Mouse (Mus musculus): ENCODE data around the gene Osbp2. TPM values are rescaled to one million over a fixed set of nuclear protein-coding genes. Genes with fewer than 3 reads are reported as not detected.

Osbp2 gene
- polyA plus RNA-seq, 1 experiment from 2014 or later: 1.3 TPM

- no peaks in the 10 kb centered on the region for H3K36me3 ChIP-seq (ENCODE audit: insufficient read depth, low read length)
- no peaks in the 10 kb centered on the region for H3K9me3 ChIP-seq (replicated peaks; ENCODE audit: low read length)
- no peak overlapping the region for H3K4me3 ChIP-seq (replicated peaks; ENCODE audit: low read depth, low read length)
- 73% methylated on average over 5 of the region's 5 CpGs for WGBS
- no peaks in the 10 kb centered on the region for H3K27me3 ChIP-seq (ENCODE audit: insufficient read depth, low read length)
- H3K9ac ChIP-seq (ENCODE audit: low read depth, low read length): no peak overlapping the region
- ATAC-seq (replicated peaks; ENCODE audit: low FRiP score, low read depth) (no peak), DNase-seq (ENCODE audit: low spot score) (no peak)
- H3K4me1 ChIP-seq (replicated peaks; ENCODE audit: insufficient read depth, low read length): no peaks in the 10 kb centered on the region
- no peak overlapping the region for H3K27ac ChIP-seq
- H3K4me2 ChIP-seq (ENCODE audit: low read length): no peak overlapping the region
- no peak for TF ChIP-seq CTCF (IDR thresholded peaks at IDR 0.05; ENCODE audit: low read depth)
Measured at GRCm38 (mm10) chr11:3857902-3858301, 5.8 kb downstream of the Osbp2 start.

- DNase-seq (ENCODE audit: low spot score) (no peak), ATAC-seq (replicated peaks; ENCODE audit: low FRiP score, low read depth) (no peak)
- no peak overlapping the region for H3K4me3 ChIP-seq (replicated peaks; ENCODE audit: low read depth, low read length)
Measured at GRCm38 (mm10) chr11:3855846-3856245, 7.9 kb downstream of the Osbp2 start.

GRCm38 (mm10) chr11:3854156-3854555 is 9.5 kb downstream of the Osbp2 start:
- Histone ChIP-seq H3K9me3 (replicated peaks; ENCODE audit: low read length) (no peaks in the 10 kb centered on the region), H3K27me3 (ENCODE audit: insufficient read depth, low read length) (no peaks in the 10 kb centered on the region), H3K4me2 (ENCODE audit: low read length) (no peak overlapping the region), H3K4me1 (replicated peaks; ENCODE audit: insufficient read depth, low read length) (no peaks in the 10 kb centered on the region), H3K36me3 (ENCODE audit: insufficient read depth, low read length) (no peaks in the 10 kb centered on the region), H3K9ac (ENCODE audit: low read depth, low read length) (no peak overlapping the region), H3K27ac (no peak overlapping the region), H3K4me3 (replicated peaks; ENCODE audit: low read depth, low read length) (no peak overlapping the region)
- no peak for TF ChIP-seq CTCF (IDR thresholded peaks at IDR 0.05; ENCODE audit: low read depth)
- WGBS: 93% methylated on average over 3 of the region's 3 CpGs
- no peak for DNase-seq (ENCODE audit: low spot score)
- ATAC-seq (replicated peaks; ENCODE audit: low FRiP score, low read depth): no peak

More at GRCm38 (mm10) chr11:3855846-3856245, 7.9 kb downstream of the Osbp2 start:
- WGBS: 94% methylated on average over 5 of the region's 5 CpGs
- no peak for TF ChIP-seq CTCF (IDR thresholded peaks at IDR 0.05; ENCODE audit: low read depth)
- no peaks in the 10 kb centered on the region for H3K36me3 ChIP-seq (ENCODE audit: insufficient read depth, low read length)
- H3K9me3 ChIP-seq (replicated peaks; ENCODE audit: low read length): no peaks in the 10 kb centered on the region
- no peaks in the 10 kb centered on the region for H3K4me1 ChIP-seq (replicated peaks; ENCODE audit: insufficient read depth, low read length)
- H3K4me2 ChIP-seq (ENCODE audit: low read length): no peak overlapping the region
- H3K27ac ChIP-seq: no peak overlapping the region
- no peaks in the 10 kb centered on the region for H3K27me3 ChIP-seq (ENCODE audit: insufficient read depth, low read length)
- H3K9ac ChIP-seq (ENCODE audit: low read depth, low read length): no peak overlapping the region

- Histone ChIP-seq H3K27ac (no peak overlapping the region), H3K9ac (ENCODE audit: low read depth, low read length) (no peak overlapping the region), H3K4me3 (replicated peaks; ENCODE audit: low read depth, low read length) (no peak overlapping the region), H3K27me3 (ENCODE audit: insufficient read depth, low read length) (no peaks in the 10 kb centered on the region), H3K4me2 (ENCODE audit: low read length) (no peak overlapping the region), H3K36me3 (ENCODE audit: insufficient read depth, low read length) (no peaks in the 10 kb centered on the region), H3K9me3 (replicated peaks; ENCODE audit: low read length) (no peaks in the 10 kb centered on the region), H3K4me1 (replicated peaks; ENCODE audit: insufficient read depth, low read length) (no peaks in the 10 kb centered on the region)
- no peak for TF ChIP-seq CTCF (IDR thresholded peaks at IDR 0.05; ENCODE audit: low read depth)
- ATAC-seq (replicated peaks; ENCODE audit: low FRiP score, low read depth) (no peak), DNase-seq (ENCODE audit: low spot score) (no peak)
- WGBS: 63% methylated on average over 5 of the region's 5 CpGs
Measured at GRCm38 (mm10) chr11:3853481-3854034, 10.1 kb downstream of the Osbp2 start.

GRCm38 (mm10) chr11:3853031-3853430 is 10.7 kb downstream of the Osbp2 start:
- no peaks in the 10 kb centered on the region for H3K4me1 ChIP-seq (replicated peaks; ENCODE audit: insufficient read depth, low read length)
- no peaks in the 10 kb centered on the region for H3K36me3 ChIP-seq (ENCODE audit: insufficient read depth, low read length)
- no peak overlapping the region for H3K4me3 ChIP-seq (replicated peaks; ENCODE audit: low read depth, low read length)
- no peak overlapping the region for H3K9ac ChIP-seq (ENCODE audit: low read depth, low read length)
- 97% methylated on average over 10 of the region's 10 CpGs for WGBS
- no peak overlapping the region for H3K4me2 ChIP-seq (ENCODE audit: low read length)
- DNase-seq (ENCODE audit: low spot score) (no peak), ATAC-seq (replicated peaks; ENCODE audit: low FRiP score, low read depth) (no peak)
- no peaks in the 10 kb centered on the region for H3K27me3 ChIP-seq (ENCODE audit: insufficient read depth, low read length)
- TF ChIP-seq CTCF (IDR thresholded peaks at IDR 0.05; ENCODE audit: low read depth): no peak
- no peaks in the 10 kb centered on the region for H3K9me3 ChIP-seq (replicated peaks; ENCODE audit: low read length)
- no peak overlapping the region for H3K27ac ChIP-seq

- 63% methylated on average over 4 of the region's 4 CpGs for WGBS
- H3K36me3 ChIP-seq (ENCODE audit: insufficient read depth, low read length): no peaks in the 10 kb centered on the region
- no peaks in the 10 kb centered on the region for H3K9me3 ChIP-seq (replicated peaks; ENCODE audit: low read length)
- no peak overlapping the region for H3K4me2 ChIP-seq (ENCODE audit: low read length)
- TF ChIP-seq CTCF (IDR thresholded peaks at IDR 0.05; ENCODE audit: low read depth): no peak
- no peaks in the 10 kb centered on the region for H3K27me3 ChIP-seq (ENCODE audit: insufficient read depth, low read length)
- no peak overlapping the region for H3K27ac ChIP-seq
- no peak overlapping the region for H3K4me3 ChIP-seq (replicated peaks; ENCODE audit: low read depth, low read length)
- DNase-seq (ENCODE audit: low spot score) (no peak), ATAC-seq (replicated peaks; ENCODE audit: low FRiP score, low read depth) (no peak)
- H3K4me1 ChIP-seq (replicated peaks; ENCODE audit: insufficient read depth, low read length): no peaks in the 10 kb centered on the region
- no peak overlapping the region for H3K9ac ChIP-seq (ENCODE audit: low read depth, low read length)
Measured at GRCm38 (mm10) chr11:3851872-3852271, 11.8 kb downstream of the Osbp2 start.

- Histone ChIP-seq H3K9me3 (replicated peaks; ENCODE audit: low read length) (no peaks in the 10 kb centered on the region), H3K27me3 (ENCODE audit: insufficient read depth, low read length) (no peaks in the 10 kb centered on the region), H3K4me3 (replicated peaks; ENCODE audit: low read depth, low read length) (no peak overlapping the region), H3K4me2 (ENCODE audit: low read length) (no peak overlapping the region), H3K4me1 (replicated peaks; ENCODE audit: insufficient read depth, low read length) (no peaks in the 10 kb centered on the region), H3K9ac (ENCODE audit: low read depth, low read length) (no peak overlapping the region), H3K27ac (no peak overlapping the region), H3K36me3 (ENCODE audit: insufficient read depth, low read length) (no peaks in the 10 kb centered on the region)
- WGBS: 45% methylated on average over 5 of the region's 5 CpGs
- ATAC-seq (replicated peaks; ENCODE audit: low FRiP score, low read depth) (no peak), DNase-seq (ENCODE audit: low spot score) (no peak)
- no peak for TF ChIP-seq CTCF (IDR thresholded peaks at IDR 0.05; ENCODE audit: low read depth)
Measured at GRCm38 (mm10) chr11:3850746-3851277, 12.9 kb downstream of the Osbp2 start.

Data from kidney, postnatal 0 days (tissue).